Mouse (Mus musculus) common myeloid progenitor, adult 5-6 weeks (primary cell): ENCODE measurements at regions not wholly inside any gene's neighbourhood (a gene's known extent, or its start where the extent isn't known, plus 50 kb on each side); places are given as distances from the start of the nearest gene placed in this dataset.
"Not testable (repeated sequence)": the region's sequence is repeated elsewhere in the genome, so short reads cannot be mapped to it uniquely, and the experiment has no call there.

Experiments
- ATAC-seq: replicated peaks from 2 replicates; pipeline ENCODE4 v1.8.0; 2016; ENCODE audit warnings: low read depth, mild to moderate bottlenecking, moderate TSS enrichment, inconsistent platforms; ENCODE audit not compliant: poor library complexity, severe bottlenecking

- not testable (repeated sequence) for ATAC-seq
These were observed 116.2 kb upstream of the Egfr start for GRCm38 (mm10) chr11:16635796-16636195.

- ATAC-seq = peak; percentile 56; the same call in 1 of the 2 replicates
These were observed 114.3 kb upstream of the Egfr start for GRCm38 (mm10) chr11:16637679-16638078.

DNA sequence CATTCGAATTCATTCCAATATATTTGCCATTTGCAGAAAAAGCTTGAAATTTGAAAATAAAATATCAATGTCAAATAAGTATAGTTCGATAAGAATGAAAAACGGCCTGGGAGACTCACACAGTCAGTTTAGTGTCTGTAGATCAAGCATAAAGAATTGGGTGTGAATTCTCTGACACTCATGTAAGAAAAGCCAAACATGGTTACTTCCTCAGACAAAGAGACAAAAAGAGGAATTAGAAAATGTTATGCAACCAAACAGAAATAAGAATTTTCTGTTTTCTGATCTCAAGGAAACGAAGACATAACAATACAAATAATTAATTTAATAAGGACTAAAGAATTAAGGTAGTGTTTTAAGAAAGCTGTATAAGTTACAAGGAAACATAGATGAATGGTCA, 113.7 kb upstream of the Egfr start:
- ATAC-seq = peak; percentile 50

GRCm38 (mm10) chr11:16649599-16649998, 102.4 kb upstream of the Egfr start:
- no peak for ATAC-seq

- ATAC-seq = no peak
These were observed 88.2 kb upstream of the Egfr start for GRCm38 (mm10) chr11:16663806-16664205.

DNA sequence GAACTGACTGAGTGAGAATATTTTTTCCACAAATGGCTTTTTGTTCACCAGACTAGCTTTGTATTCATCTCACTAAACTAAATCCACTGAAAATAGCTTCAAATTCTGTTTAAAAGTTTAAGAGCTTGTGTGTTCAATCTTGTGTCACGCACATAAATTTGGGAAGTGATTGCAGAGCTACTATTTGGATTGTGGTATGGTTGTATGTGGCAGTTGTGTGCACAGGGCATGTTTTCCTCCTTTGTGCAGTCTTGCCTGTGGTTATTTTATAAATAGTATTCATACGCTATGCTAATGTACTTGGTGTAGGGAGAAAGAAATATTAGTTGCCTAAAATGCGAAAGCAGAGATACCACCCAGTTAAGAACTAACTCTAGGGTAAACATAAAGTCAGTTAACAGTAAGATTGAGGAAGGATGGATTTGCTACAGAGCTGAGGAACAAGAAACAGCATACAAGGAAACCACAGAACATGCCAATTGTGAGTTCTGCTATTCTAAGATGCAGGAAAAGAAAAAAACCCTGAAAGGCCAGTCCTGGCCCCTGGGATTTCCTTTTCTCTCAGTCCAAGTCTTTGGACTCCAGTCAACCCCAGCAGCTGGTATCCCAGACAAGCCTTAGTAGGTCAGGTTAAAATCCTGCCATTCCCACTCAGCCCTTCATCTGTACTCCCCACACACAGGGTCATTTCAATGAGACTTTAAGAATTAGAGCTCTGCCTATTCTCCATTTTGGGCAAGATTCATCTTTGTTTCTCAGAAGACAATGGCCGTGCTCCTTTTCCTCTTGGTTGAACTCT, 82.4 kb upstream of the Egfr start:
- peak; percentile 86 for ATAC-seq

- peak; percentile 48 for ATAC-seq
These were observed 81.7 kb upstream of the Egfr start for GRCm38 (mm10) chr11:16670282-16670681.

GRCm38 (mm10) chr11:16675951-16676350, 76.1 kb upstream of the Egfr start:
- not testable (repeated sequence) for ATAC-seq

- no peak for ATAC-seq
These were observed 68.5 kb upstream of the Egfr start for GRCm38 (mm10) chr11:16683538-16683937.

DNA sequence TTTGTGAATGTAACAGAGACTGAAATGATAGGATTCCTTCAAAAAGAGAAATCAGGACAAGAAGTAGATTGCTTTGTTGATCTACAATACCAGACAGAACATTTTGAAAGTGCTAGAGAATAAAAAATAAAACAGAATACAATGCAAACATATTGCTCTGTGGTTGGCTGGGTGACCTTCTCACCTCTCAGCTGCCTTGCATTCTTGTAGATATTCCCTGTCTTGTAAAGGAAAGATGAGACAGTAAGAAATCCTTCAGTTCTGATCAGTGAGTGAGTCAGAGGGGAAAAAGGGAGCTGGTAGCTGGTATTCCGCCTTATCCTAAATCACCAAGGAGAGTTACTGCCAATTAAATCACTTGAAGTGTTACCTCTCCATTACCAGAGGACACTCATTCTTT, 56.4 kb upstream of the Egfr start:
- no peak for ATAC-seq

- no peak for ATAC-seq
These were observed 55.2 kb upstream of the Egfr start for GRCm38 (mm10) chr11:16696787-16697186.

DNA sequence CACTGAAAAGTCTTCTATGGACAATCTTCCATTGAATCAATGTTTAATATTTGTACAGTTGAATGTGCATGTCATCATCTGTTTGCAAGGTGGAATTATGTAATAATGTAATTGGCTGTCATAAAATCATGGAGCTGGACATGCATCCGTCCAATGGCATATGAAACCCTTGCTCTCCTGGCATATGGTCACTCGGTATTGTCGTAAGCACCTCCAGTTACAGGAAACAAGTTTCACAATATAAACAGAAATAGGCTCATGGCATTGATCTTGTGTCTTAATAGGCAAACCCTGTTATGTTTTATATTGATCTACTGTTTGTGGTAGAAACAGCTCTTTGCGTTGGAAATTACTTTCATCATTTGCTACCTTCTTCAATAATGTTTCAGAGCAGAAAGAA, 50.2 kb upstream of the Egfr start:
- no peak for ATAC-seq
